Mouse (Mus musculus) fat pad, adult 2 months (tissue): ENCODE data around the gene Rflnb.

ENCODE experiments used
- DNase-seq: peaks from one replicate; pipeline ENCODE4 v3.0.0-alpha.2; 2011; ENCODE audit warnings: low read depth, low spot score; ENCODE audit errors: extremely low read depth

Rflnb gene

DNA sequence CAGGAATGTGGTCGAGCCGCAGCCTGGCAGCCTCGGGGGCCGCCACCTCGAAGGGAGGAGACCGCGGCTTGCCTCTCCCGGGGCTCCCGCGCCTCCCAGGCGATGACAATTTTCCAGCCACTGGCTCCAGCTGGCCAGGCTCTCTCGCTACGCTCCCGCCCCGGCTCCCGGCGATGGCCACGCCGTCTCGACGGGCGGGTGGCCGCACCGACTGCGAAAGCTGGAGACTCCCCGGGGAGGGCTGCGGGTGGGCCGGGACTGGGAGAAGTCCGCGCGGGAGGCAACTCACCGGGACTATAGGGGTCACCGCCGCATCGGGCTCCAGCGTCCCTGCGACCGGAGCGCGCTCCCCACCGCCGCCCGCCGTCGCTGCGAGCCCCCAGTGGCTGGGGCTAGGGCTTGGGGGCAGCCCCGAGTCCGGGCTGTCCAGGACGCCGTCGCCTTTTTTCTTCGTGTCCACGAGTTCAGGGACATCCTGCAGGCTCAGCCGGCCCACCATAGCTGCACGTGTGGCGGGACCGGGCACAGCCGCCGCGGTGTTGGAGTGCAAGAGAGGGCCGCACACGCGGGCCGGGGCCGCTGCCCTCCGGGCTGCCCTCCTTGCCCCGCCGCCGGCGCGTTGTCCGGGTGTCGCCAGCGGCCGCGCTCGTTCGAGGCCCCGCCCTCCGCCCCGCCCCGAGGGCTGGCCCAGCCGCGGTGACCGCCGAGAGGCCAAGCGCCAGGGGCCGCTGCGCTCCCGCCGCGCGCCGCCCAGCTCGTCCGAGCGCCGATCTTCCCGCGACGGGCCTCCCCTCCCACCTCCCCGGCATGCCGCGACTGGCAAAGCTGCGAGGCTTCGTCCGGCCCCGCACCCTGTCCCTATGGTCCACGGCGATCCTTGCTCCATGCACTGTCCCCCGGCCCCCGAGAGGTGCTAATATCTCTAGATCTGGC, at the start of gene Rflnb:
Rflnb (minus strand) TSS at position 644 of the 933 bp plus-strand sequence.
- no peak for DNase-seq

DNA sequence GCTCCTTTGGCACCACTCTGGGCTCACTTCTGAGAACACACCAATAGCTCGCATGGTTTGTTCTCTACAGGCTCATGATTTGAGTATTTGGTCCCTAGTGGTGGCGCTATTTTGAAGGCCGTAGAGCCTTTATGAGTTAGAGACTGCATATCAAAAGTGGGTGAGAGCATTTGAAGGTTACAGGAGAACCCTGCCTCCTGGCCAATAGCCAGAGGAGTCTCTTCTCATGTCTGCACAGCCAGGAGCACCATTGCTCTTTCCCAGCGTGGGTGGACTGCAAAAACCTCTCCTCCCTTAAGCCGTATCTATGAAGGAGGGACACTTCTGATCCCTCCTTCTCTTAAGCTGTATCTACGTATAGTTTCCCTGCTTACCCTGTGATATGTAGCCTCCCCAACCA, 49.8 kb upstream of the Rflnb start:
- no peak for DNase-seq

DNA sequence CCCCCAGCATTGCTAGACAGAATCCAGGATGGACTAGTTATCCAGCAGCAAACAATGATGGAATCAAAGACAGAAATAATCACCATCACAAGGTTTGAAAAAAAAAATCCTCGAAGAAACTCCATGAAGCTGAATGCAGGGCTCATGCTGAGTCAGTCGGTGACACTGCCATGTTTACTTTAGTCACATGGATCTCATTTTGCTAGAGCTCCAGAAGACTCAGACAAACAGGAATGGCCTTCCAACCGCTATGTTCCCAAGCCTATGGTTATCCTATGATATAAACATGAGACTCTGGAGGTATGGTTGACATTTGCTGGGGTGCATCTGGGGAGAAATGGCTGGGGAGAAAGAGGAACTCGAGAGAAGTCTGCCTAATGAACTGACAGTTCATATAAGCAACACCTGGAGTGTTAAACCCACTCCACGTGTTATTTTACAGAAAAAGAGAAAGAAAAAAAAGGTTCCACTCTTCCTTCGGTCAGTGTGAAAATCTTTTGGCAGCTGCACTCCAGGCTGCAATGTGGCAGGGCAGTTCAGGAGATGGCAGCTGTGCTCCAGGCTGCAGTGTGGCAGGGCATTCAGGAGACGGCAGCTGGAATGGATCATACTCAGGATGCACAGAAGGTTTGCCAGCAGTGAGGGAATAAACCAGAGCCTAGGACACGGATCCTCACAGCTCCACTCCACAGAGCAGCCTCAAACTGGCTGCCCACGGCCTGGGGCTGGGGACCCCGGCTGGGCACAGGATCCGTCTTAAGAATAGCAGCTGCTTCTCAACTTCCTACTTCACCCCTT, 46.9 kb upstream of the Rflnb start:
- DNase-seq: no peak

DNA sequence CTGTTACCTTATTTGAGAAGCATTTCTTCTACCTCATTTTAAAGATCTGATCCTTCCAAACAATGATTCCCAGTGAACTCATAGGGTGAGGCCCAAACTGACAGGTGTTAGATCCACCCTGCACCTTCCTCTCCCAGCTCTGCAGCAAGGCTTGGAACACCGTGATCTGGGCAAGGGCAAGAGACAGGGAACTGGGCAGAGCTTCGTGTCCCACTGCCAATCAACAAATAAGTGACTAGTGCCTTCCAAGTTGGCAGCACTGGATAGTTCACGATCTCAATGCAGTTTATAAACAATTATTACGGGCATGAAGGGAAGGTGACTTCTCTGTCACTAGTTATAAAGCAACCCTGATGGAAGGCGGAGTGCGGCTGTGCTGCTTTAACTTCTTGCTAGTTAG, 42.2 kb upstream of the Rflnb start:
- DNase-seq: no peak

DNA sequence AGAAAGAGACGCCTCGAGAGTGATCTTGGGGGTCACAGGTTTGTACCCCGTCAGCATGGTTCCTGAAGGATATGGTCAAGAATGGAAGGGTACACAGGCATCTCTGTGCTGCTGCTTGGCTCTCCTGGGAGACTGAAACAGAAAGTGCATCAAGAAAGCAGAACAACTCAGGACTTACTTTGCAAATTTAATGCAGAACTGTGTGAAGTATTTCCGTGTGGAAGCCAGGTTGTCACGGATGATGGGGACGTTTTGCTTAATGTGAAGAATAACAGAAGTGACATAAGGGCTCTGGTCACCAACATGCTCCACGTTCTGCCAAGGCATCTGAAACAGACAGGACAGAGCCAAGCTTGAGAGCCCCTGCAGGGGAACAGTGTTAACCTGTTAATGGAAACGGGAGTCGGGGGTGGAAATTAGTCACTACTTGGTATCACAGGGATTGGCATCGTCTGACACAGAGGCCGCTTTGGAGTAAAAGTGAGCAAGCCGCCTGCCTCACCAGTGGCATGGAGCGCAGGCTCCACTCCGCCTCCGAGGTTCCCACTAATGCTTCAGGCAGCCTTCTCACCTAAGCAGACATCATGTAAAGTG, 39.1 kb upstream of the Rflnb start:
- no peak for DNase-seq

DNA sequence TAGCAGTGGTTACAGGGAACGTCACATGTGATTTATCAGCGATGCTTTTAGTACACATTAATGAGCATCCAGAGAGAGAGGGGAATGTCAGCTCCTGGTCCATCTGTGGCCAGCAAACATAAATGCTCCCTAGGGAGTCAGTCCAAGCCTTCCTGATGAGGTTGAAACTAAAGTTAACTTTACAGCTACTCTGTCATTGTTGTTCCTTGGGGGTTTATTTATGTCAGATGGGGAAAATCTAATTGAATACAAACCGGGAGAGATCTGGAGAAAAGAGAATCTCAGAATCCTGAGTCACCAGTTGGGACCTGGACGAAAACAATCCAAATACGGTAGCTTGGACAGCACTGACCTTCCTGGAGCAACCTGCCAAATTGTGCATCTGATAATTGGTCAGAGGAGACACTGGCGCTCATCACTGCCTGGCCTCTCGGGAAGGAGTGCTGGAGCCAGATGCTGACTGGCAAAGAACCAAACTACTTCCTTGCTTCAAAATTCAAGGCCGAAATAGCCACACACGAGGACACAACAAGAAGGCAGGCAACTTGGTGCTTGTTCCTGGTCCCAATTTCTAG, 38.0 kb upstream of the Rflnb start:
- DNase-seq: no peak

DNA sequence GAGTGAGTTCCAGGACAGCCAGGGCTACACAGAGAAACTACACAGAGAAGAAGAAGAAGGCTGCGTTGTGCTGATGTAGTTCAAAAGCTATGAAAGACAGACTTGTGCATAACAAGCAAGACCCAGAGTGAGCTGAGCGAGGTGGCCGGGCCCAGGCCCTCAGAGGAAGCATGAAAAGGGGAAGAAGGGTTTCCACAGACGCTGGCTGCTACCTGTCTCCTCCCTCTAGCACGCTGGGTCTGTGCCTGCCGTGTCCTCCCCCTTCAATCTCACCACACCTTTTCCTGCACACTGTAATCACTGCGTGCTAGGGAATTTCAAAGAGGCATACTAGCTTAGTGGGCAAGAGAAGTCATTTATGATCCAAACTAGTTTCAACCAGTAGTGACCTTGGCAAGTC, 36.8 kb upstream of the Rflnb start:
- DNase-seq: no peak

DNA sequence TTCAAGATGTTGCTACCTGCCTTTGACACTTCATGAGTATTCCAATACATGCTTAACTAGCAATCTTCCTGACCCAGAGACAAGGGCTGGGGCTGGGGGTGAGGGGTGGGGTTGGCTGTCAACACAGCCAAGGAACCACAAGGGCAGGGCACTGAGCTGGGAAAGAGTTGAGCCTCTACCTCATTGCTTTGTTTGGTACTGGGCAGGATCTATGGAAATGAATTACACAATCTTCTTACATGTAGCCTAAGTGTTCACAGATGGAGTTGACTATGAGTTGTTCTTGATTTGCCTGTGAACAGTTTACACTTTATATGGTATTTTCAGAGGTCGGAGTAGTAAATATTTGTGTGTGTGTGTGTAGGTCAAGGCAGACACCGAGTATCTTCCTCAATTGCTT, 33.3 kb upstream of the Rflnb start:
- DNase-seq: no peak

DNA sequence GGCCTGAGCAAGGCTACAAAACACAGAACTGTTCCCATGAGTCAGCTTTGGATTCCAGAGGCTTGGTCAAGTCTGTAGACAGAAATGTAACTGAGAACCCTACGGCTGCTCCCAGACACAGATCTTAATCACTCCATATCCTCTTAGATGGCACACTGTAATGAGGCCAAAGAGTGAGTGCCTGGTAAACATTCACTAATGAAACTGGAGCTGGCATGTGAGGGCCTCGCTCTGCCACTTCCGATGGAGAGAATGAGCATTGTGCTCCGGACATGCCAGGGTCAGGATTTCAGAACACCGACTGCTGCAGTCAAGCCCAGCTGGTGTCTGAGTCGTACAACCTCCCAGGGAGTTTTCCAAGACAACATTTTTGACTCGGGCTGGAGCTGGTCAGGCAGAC, 32.4 kb upstream of the Rflnb start:
- DNase-seq: peak; percentile 50

DNA sequence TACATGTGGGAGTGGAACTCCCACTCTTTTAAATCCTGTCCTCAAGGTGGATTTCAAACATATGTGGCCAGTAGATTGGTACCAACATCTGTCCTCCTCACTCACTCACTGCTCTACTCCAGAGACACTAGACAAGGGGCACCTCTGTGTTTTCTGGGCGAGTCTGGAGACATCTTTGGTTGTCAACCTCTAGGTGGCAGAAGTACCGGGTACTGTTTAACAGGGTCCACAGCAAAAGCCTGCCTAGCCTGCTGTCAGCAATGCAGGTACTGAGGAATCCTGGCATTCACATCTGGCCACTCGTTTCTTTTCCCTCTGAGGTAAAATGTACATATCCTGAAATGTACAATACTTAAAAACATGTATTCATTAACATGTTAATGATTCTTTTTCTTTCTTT, 28.9 kb upstream of the Rflnb start:
- no peak for DNase-seq

DNA sequence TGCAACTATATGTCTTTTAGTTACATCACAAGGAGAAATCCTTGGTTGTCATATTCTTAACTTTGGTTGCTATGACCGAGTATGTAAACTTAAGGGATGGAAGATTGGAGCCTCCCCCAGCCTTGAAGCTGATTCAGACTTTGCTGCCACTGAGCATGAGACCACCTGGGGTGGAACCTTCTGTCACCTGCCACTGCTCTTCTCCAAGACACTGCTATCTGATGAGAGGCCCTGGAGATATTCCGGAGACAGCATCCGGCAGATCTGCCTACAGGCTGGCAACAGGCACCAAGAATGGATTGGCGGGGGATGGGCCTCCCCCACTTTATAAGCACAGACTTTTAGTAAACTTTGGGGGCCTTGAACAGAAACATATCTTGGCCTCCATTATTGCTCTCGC, 24.9 kb upstream of the Rflnb start:
- no peak for DNase-seq

DNA sequence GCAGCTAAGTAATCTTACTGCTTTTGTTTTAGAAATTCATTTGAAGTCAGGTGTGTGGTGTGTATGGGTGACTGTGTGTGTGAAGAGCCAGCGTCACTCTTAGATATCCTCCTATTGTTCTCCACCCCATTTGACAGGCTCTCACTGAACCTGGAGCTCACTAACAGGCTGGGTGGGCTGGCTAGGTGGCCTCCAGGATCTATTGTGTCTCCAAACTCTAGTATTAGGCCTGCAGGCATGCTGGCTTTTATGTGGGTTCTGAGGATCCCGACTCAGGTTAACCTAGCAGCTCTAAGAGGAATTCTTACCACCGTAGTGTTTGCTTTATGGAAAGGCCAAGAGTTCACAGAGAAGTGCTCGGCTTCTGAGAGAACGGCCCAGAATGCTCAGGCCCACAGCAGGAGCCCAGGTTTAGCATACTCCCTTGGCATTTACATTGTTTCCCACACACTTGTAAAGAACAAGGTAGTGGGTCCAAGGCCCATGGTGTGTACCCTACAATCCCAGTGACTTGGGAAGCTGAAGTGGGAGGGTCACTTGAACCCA, 23.5 kb upstream of the Rflnb start:
- DNase-seq: no peak

DNA sequence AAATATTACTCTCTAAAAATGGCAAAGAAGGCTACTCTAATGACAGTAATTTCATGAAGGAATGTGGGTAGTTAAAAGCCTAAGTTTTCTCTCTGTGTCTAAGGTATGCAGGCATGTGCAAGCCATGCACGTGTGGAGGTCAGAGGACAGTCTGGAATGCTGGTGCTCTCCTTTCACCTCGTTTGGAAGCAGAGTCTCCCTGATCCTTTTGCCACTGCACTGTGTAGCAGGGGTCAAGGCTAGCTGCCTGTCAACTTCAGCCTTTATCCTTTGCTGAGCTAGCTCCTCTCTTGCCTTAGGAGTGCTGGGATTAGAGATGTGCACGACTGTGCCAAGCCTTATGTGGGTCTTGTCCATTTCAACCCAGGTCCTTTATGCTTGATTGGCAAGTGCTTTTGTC, 22.9 kb upstream of the Rflnb start:
- no peak for DNase-seq

DNA sequence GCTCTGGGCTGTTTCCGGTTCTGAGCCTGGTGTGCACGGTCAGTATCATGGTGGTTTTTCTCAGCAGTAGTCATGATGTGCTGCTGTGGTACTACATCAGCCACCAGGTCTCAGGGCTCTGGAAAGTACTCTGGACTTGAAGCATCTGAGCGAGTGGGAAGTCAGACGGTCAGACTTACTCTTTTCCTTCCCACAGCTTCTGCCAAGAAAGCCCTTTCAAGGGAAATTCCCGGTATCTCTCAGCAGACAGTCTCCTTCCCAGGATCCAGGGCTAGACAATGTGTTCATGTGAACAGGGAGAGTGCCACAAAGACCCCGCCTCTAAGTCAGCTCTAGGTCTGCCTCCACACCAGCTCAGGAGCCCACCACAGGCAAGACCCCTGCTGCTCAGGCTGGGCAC, 17.8 kb upstream of the Rflnb start:
- no peak for DNase-seq

DNA sequence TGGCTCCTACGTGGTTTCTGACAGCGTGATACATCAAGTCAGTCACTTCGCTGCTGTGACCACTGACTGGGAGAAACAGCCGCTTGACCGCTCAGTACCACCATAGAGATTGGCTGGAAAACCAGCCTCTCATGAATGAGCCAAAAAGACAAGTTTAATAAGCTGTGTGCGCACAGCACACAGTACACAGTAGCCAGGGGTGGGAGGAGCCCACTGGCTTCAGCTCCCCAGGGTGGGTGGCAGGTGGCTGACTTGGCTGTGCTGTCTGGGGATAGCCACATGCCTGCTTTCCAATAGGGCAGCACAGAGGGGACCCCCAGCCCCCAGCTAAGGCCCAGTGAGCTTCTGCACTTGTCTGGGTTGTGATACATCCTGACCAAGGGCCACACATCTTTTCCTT, 16.9 kb upstream of the Rflnb start:
- DNase-seq: no peak

DNA sequence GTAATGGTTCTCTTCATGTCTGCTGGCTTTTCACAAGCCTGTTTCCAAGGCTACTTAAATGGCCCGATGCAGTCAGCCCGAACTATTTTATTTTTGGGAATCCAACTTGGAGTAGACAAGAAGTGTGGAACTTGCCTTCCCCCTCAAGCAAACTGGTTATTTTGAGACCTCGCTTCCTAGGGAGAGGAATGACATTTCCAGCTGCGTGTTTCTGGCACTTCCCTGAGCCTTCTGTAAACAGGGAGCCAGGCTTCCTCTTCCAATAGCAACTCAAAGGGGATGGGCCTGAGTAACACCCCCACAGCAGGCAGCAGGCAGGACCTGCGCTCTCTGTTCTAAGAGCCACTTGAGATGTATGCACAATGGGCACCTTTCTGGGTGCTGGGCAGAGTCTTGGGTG, 15.3 kb upstream of the Rflnb start:
- DNase-seq: no peak

DNA sequence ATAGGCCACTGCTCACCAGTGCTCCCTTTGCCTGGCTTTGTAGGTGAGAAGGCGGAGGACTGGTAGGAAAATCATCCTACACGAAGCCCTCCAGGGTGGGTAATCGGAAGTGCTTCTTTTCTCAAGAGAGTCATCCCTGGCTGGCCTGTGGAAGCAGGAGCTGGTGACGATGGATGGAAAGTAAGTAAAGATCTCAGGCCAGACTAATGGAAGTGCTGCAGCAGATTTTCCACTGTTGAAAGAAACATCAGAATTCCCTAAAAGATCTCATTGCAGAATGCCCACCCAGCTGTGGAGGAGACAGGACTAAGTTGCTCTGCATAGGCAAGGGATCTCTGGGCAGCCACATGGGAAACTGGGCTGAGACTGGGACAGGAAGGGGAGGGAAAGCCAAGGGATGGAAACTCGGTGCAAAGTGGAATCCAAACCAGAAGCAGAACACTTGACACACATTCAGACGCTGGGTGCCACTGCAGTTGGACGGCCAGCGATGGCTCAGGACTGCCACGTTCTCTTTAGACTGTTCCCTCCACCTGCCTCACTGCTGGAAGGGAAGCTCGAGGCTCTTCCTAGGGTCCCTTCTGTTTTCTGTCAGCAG, 14.6 kb upstream of the Rflnb start:
- DNase-seq: no peak

DNA sequence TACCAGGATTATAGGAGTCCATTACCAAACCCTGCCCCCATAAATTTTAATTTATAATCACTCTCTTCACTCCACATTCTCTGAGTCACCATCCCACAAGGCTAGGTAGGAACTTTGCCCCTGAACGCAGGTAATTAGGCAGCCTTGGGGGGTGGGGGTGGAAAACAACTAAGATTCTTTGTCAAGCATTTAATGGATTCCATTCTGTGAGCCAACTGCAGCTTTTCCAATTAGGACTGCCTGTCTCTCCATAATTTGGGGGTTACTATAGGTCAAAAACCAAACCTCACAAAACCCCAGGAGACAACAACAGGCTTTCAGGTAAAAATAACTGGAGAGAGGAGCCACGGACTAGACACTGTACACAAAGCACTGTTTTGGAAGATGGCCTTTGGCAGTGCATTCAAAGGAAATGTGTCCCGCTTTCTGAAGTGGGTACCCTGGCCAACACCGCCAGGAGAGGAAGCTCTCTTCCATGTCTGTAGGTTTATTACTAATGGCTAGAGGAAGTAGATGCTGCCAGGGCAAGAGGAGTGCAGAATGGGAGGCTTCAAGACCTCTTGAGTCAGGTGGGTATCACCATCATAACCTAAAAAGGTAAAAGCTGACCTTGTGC, 13.3 kb upstream of the Rflnb start:
- no peak for DNase-seq

DNA sequence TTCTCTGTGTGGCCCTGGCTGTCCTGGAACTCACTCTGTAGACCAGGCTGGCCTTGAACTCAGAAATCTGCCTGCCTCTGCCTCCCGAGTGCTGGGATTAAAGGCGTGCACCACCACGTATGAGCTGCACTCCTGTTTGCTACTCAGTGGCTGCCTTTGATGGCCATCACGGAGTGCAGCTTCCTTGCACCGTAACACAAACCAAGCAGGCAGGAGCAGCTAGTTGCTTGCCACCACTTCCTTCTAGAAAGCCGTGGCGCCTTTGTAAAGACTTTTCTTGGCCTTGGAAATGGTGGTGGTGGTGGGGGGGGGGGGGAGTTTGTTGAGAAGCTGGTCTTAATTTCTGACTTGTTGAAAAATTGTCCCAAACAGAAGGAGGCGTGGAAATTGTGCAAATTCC, 12.5 kb upstream of the Rflnb start:
- DNase-seq: no peak

DNA sequence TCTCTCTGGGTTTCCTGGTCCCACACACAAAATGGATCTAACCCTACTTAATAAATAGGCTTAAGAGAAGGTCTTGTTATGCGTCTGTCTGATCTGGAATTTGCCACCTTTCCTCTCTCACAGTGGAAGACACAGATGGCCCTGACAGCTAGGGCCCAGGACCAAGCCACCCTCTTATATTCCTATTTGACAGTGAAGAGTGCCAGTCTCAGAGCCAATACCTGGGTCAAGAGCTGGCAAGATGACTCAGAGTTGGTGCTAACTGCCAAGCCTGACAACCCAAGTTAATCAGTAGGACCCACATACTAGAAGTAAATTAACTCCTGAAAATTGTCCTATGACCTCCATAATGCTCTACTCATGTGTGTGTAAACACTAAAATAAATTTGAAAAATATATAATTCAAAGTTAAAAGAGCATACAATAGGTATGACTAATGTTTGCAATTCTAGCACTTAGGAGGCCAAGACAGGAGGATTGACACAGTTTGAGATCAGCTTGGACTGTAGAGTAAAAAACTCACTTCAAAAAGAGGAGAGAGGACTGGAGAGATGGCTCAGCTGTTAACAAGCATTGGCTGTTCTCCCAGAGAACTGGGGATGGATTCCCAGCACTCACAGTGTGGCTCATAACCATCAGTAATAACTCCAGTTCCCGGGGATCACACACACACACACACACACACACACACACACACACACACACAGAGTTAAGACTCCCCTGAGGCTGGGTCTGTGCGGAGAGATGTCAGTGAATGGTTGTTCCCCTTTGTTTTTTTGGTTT, 11.9 kb upstream of the Rflnb start:
- no peak for DNase-seq
